Mouse (Mus musculus) MEL (cell line): Measurements from ENCODE around the gene Numa1.

ENCODE experiments used
- CHD2 ChIP-seq: IDR thresholded peaks from 2 replicates; pipeline ENCODE4 v1.6.1; 2011; ENCODE audit warnings: low read length, improper control_type of control experiment
- CTCF ChIP-seq, 3 experiments: IDR thresholded peaks in 2 of 3; conservative IDR thresholded peaks in 1 of 3; 2 replicates each; pipeline ENCODE4 v1.5.1; 2011 to 2012; ENCODE audit warnings: low read length in 3 of 3, low read depth in 2 of 3, mild to moderate bottlenecking in 2 of 3, improper control_type of control experiment in 1 of 3, inconsistent platforms in 1 of 3, mixed read lengths in 1 of 3, moderate library complexity in 1 of 3; ENCODE audit not compliant: control insufficient read depth in 1 of 3, insufficient read depth in 1 of 3, poor library complexity in 1 of 3, severe bottlenecking in 1 of 3
- E2F4 ChIP-seq: IDR thresholded peaks from 2 replicates; pipeline ENCODE4 v1.6.1; 2011; ENCODE audit warnings: low read depth, low read length, improper control_type of control experiment, borderline replicate concordance
- EP300 ChIP-seq, 2 experiments: IDR thresholded peaks; 2 replicates each; pipeline ENCODE4 v1.6.1; 2011; ENCODE audit warnings: improper control_type of control experiment in 2 of 2, low read length in 2 of 2, low read depth in 1 of 2, mild to moderate bottlenecking in 1 of 2
- JUND ChIP-seq: IDR thresholded peaks from 2 replicates; pipeline ENCODE4 v1.6.1; 2011; ENCODE audit warnings: low read depth, mild to moderate bottlenecking, improper control_type of control experiment, low read length
- POLR2A ChIP-seq, 2 experiments: IDR thresholded peaks; 2 replicates each; pipeline ENCODE4 v1.6.1; 2011 to 2012; ENCODE audit warnings: low read length in 2 of 2, mild to moderate bottlenecking in 2 of 2, control low read depth in 1 of 2, improper control_type of control experiment in 1 of 2, low read depth in 1 of 2, moderate library complexity in 1 of 2; ENCODE audit not compliant: control insufficient read depth in 1 of 2, insufficient read depth in 1 of 2, poor library complexity in 1 of 2
- SMC3 ChIP-seq: IDR thresholded peaks from 2 replicates; pipeline ENCODE4 v1.6.1; 2011; ENCODE audit warnings: low read depth, low read length, improper control_type of control experiment
- TAL1 ChIP-seq: IDR thresholded peaks from 2 replicates; pipeline ENCODE4 v1.6.1; 2012; ENCODE audit warnings: mild to moderate bottlenecking, inconsistent platforms, low read length, moderate library complexity, mixed read lengths
- ZMIZ1 ChIP-seq: IDR thresholded peaks from 2 replicates; pipeline ENCODE4 v1.6.1; 2012; ENCODE audit warnings: low read depth, mild to moderate bottlenecking, inconsistent platforms, low read length, improper control_type of control experiment, moderate library complexity

DNA sequence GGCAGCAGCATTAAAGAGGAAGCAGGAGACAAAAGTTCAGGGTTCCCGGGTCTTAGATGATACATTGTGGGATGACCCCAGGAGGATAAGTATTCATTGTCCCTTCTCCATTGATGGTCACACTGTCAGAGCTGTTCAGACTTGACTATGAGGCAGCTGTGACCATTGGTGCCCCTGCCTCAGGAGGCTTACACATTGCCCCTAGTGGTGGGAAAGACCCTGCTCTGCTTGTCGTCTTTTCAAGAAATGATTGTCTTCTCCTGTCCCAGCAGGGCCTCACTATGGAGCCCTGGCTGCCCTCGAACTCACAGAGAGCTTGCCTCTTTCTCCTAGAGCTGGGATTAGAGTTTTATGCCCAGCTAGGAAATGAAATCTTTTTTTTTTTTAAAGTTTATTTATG is 21.9 kb upstream of the Numa1 start:
- TF ChIP-seq EP300 (IDR thresholded peaks at IDR 0.05; ENCODE audit: low read depth in 1 of 2, low read length in 2 of 2) (no peak), CTCF (IDR thresholded peaks at IDR 0.05 in 2 of 3, conservative IDR thresholded peaks at IDR 0.05 in 1 of 3; ENCODE audit: control insufficient read depth in 1 of 3, insufficient read depth in 1 of 3, low read depth in 2 of 3, low read length in 3 of 3, poor library complexity in 1 of 3, severe bottlenecking in 1 of 3) (peak in 2 of 3 experiments; percentile 29 to 32; a peak in 3 of 6 replicates), ZMIZ1 (no peak), SMC3 (no peak), TAL1 (no peak), JUND (no peak), POLR2A (IDR thresholded peaks at IDR 0.05; ENCODE audit: control insufficient read depth in 1 of 2, insufficient read depth in 1 of 2, low read depth in 1 of 2, low read length in 2 of 2, poor library complexity in 1 of 2) (no peak), CHD2 (no peak), E2F4 (no peak)
